Comparison of ENCODE assay signal across 8 mouse cellular contexts in the genomic region with DNA sequence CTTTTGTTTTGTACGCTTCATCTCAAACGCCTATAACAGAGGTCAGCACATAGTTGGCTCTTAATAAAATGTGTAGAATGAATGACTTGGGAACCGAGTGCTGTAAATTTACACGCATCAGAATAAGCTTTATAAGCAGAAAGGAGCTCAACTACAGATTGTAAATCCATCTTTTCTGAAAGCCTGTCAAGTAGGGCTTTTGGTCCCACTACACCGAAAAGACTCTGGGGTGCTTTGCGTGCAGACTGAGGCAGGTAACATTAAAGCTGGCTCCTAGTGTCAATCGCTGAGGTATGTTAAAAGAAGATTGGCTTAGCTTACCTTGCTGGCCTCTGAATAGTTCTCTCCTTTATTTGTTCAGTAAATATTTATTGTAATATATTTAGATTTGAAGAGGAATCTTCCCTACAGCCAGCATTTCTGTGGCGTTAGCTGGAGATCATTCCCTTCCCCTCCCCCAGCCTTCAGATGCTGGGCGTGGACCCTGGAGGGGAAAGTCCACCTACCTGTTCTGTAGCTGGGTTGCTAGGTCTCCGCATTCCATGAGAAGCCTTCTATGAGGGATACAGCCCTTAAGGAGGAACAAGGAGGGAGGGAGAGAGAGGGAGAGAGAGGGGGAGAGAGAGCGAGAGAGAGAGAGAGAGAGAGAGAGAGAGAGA. TPM values are rescaled to one million over a fixed set of nuclear protein-coding genes. Genes with fewer than 3 reads are reported as not detected.
DNase-seq lines count a peak whose midpoint lies in the region; ATAC-seq and TF ChIP-seq lines count a peak whose summit lies in the region.

No protein-coding gene starts in this region.

- H3K79me2 ChIP-seq in liver, adult 2 months (ENCODE audit: control insufficient read depth, insufficient read depth, low read length) = no peaks in the 10 kb centered on the region; the same call in 1 of the 2 replicates

- H3K9me3 ChIP-seq in embryonic facial prominence, embryonic 13.5 days = no peaks in the 10 kb centered on the region
- H3K9me3 ChIP-seq in kidney, embryonic 16.5 days (ENCODE audit: low read length) = peaks cover 3% of the 10 kb centered on the region; the same call in 1 of the 2 replicates

- TF ChIP-seq CTCF in liver, adult 2 months (IDR thresholded peaks at IDR 0.05; ENCODE audit: low read depth, low read length) = no peak

- peak overlapping the region; percentile 89 for H3K4me2 ChIP-seq in embryonic facial prominence, embryonic 13.5 days
- peak overlapping the region; percentile 76 for H3K4me2 ChIP-seq in kidney, embryonic 16.5 days (replicated peaks; ENCODE audit: low read depth, low read length)

- 11% methylated on average over 11 of the region's 11 CpGs for WGBS in liver, adult 2 months
- 4% methylated on average over 10 of the region's 11 CpGs for WGBS in embryonic facial prominence, embryonic 13.5 days
- WGBS in kidney, embryonic 16.5 days = 3% methylated on average over 10 of the region's 11 CpGs

- DNase-seq in liver, adult 2 months (ENCODE audit: extremely low read depth, low read depth, low spot score) = peak; percentile 34
- no peak for DNase-seq in liver
- peak; percentile 39 to 67 for DNase-seq in lung, postnatal 4 days
- DNase-seq in layer of hippocampus, postnatal 25 days (ENCODE audit: extremely low spot score in 1 of 2, low spot score in 1 of 2) = no peak
- DNase-seq in thymus, postnatal 36 days = no peak
- DNase-seq in left cerebral cortex, adult 8-10 months (ENCODE audit: low spot score in 2 of 2) = no peak

- no peaks in the 10 kb centered on the region for H3K36me3 ChIP-seq in liver, adult 2 months (ENCODE audit: control insufficient read depth, insufficient read depth, low read length)
- no peaks in the 10 kb centered on the region for H3K36me3 ChIP-seq in embryonic facial prominence, embryonic 13.5 days
- no peaks in the 10 kb centered on the region for H3K36me3 ChIP-seq in kidney, embryonic 16.5 days (ENCODE audit: insufficient read depth, low read length)

- ATAC-seq in embryonic facial prominence, embryonic 13.5 days (ENCODE audit: insufficient number of reproducible peaks, insufficient read depth, low FRiP score, low TSS enrichment, low read depth) = no peak
- no peak for ATAC-seq in kidney, embryonic 16.5 days (ENCODE audit: low FRiP score, low TSS enrichment)

- no peak overlapping the region for H3K9ac ChIP-seq in liver, adult 2 months (ENCODE audit: low read depth, low read length)
- H3K9ac ChIP-seq in embryonic facial prominence, embryonic 13.5 days = peak overlapping the region; percentile 74
- peak overlapping the region; percentile 62; the same call in 1 of the 2 replicates for H3K9ac ChIP-seq in kidney, embryonic 16.5 days (replicated peaks; ENCODE audit: low read length)

- no peak for TF ChIP-seq POLR2A in liver, adult 2 months (IDR thresholded peaks at IDR 0.05; ENCODE audit: extremely low read depth, insufficient read depth, low read length)

- H3K27me3 ChIP-seq in liver, adult 2 months (ENCODE audit: control insufficient read depth, insufficient read depth, low read length) = no peaks in the 10 kb centered on the region
- peaks cover 11% of the 10 kb centered on the region for H3K27me3 ChIP-seq in embryonic facial prominence, embryonic 13.5 days
- H3K27me3 ChIP-seq in kidney, embryonic 16.5 days (ENCODE audit: insufficient read depth, low read length) = no peaks in the 10 kb centered on the region; the same call in 1 of the 2 replicates

- H3K4me3 ChIP-seq in liver, adult 2 months (ENCODE audit: insufficient read depth, low read depth, low read length) = no peak overlapping the region
- H3K4me3 ChIP-seq in embryonic facial prominence, embryonic 13.5 days = peak overlapping the region; percentile 55
- H3K4me3 ChIP-seq in kidney, embryonic 16.5 days (ENCODE audit: low read length) = peak overlapping the region; percentile 58

- no peak overlapping the region for H3K27ac ChIP-seq in liver, adult 2 months (replicated peaks; ENCODE audit: insufficient read depth, low read depth, low read length)
- peak overlapping the region; percentile 68; the same call in 1 of the 2 replicates for H3K27ac ChIP-seq in embryonic facial prominence, embryonic 13.5 days
- H3K27ac ChIP-seq in kidney, embryonic 16.5 days (ENCODE audit: low read length) = no peak overlapping the region

- H3K4me1 ChIP-seq in liver, adult 2 months (ENCODE audit: control insufficient read depth, insufficient read depth, low read length) = peaks cover 16% of the 10 kb centered on the region
- H3K4me1 ChIP-seq in embryonic facial prominence, embryonic 13.5 days = peaks cover 12% of the 10 kb centered on the region
- H3K4me1 ChIP-seq in kidney, embryonic 16.5 days (ENCODE audit: insufficient read depth, low read length) = peaks cover 10% of the 10 kb centered on the region; the same call in 1 of the 2 replicates

RNA-seq across cellular contexts. Expression of a gene that starts 1.0 kb away (rescaled TPM):
- 7.6 and 9.2 TPM in 2 replicates for total RNA-seq in liver, adult 2 months (2014; rRNA removed)
- polyA plus RNA-seq in liver, adult 2 months (2012; rRNA removed) = 7.3 and 7.4 TPM in 2 replicates
- polyA plus RNA-seq in embryonic facial prominence, embryonic 13.5 days (2015; fragmentation: Nextera tagmentation; extraction: Ambion mirVana) = 7.2 and 9.7 TPM in 2 replicates
- 20.7 and 24.0 TPM in 2 replicates for polyA plus RNA-seq in kidney, embryonic 16.5 days (2015; fragmentation: Nextera tagmentation; extraction: Ambion mirVana)
- total RNA-seq in layer of hippocampus, postnatal 25 days (2021) = 1 to 10 TPM; 3.1 to 3.2 TPM
- 1 to 10 TPM; 3.5 to 5.2 (median 4.3) TPM for total RNA-seq in left cerebral cortex, adult 8-10 months (2022)

RNA-seq across cellular contexts. Expression of a gene that starts 50.1 kb away (rescaled TPM):
- 6.3 and 6.8 TPM in 2 replicates for total RNA-seq in liver, adult 2 months (2014; rRNA removed)
- 6.4 and 9.9 TPM in 2 replicates for polyA plus RNA-seq in liver, adult 2 months (2012; rRNA removed)
- polyA plus RNA-seq in embryonic facial prominence, embryonic 13.5 days (2015; fragmentation: Nextera tagmentation; extraction: Ambion mirVana) = 22.9 and 23.3 TPM in 2 replicates
- polyA plus RNA-seq in kidney, embryonic 16.5 days (2015; fragmentation: Nextera tagmentation; extraction: Ambion mirVana) = 15.9 and 21.0 TPM in 2 replicates
- 10 to 100 TPM; 47.6 to 57.9 TPM for total RNA-seq in layer of hippocampus, postnatal 25 days (2021)
- 10 to 100 TPM; 52.5 to 66.4 (median 60.5) TPM for total RNA-seq in left cerebral cortex, adult 8-10 months (2022)

Comparison
In these comparisons a context has a peak if more than half of its experiments do, and no peak if none do; other contexts are left out.
1. DNase-seq: peak in liver, adult 2 months (single experiment) and lung, postnatal 4 days (2 of 2); none in liver (single experiment), layer of hippocampus, postnatal 25 days (0 of 2), thymus, postnatal 36 days (0 of 2) and left cerebral cortex, adult 8-10 months (0 of 2).